In the genomic region with DNA sequence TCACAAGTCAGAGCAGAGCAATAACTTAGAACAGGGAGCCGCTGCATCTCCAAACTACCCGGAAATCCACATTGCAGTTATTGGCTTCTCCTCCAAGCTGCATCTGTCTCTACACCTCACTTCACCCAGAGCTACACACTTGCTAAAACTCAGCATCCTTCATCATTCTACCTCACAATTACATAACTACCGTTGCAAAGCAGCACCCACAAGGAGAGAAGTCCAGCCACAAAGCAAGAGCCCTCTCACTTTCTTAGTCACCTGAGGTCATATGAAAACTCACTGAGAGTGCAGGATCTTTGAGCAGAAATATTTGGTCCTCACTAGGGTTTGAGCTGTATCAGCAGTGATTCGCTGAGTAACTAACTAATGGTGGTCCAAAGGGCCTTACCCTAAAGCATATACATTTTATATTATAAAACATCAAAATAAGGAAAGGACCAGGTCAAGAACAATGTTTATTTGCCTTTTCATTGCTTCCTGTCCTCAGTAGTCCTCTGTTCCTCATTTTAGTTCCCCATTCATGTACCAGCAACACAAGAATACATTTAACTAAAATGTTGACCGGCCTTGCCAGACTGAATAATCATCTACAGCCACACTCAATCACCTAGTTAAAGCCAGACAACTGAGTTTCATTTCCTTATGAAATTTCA, we compare ENCODE assay signal across 26 mouse cellular contexts. TPM values are rescaled to one million over a fixed set of nuclear protein-coding genes. Genes with fewer than 3 reads are reported as not detected.
DNase-seq lines count a peak whose midpoint lies in the region; ATAC-seq and TF ChIP-seq lines count a peak whose summit lies in the region.
"Had no signal": no experiment of that assay in that cellular context is flagged by ENCODE, and none has a peak within 500 bp of the region (broad histone marks: within the 10 kb centered on the region; RNA-seq: fewer than 3 reads in every experiment).

No protein-coding gene starts in this region.

- TF ChIP-seq CTCF in liver, postnatal 0 days (IDR thresholded peaks at IDR 0.05; ENCODE audit: low read depth), result no peak
- no peak for TF ChIP-seq CTCF in bone marrow, adult 2 months (IDR thresholded peaks at IDR 0.05; ENCODE audit: control insufficient read depth, insufficient read depth, low read length)

- no peaks in the 10 kb centered on the region for H3K9me3 ChIP-seq in liver, postnatal 0 days (ENCODE audit: low read length)
- H3K9me3 ChIP-seq in liver, embryonic 12.5 days (replicated peaks), result no peaks in the 10 kb centered on the region
- H3K9me3 ChIP-seq: forebrain, embryonic 12.5 days; heart, embryonic 10.5 days; hindbrain, embryonic 13.5 days; limb, embryonic 12.5 days; midbrain, embryonic 13.5 days; stomach, embryonic 15.5 days had no signal

- peak overlapping the region; percentile 70 for H3K27ac ChIP-seq in liver, postnatal 0 days (ENCODE audit: low read depth)
- H3K27ac ChIP-seq in liver, embryonic 12.5 days, result no peak overlapping the region
- H3K27ac ChIP-seq in bone marrow, adult 2 months (ENCODE audit: control insufficient read depth, insufficient read depth, low read depth, low read length, poor library complexity), result peak overlapping the region; percentile 33; the same call in 1 of the 2 replicates
- H3K27ac ChIP-seq: forebrain, embryonic 12.5 days; heart, embryonic 10.5 days; hindbrain, embryonic 13.5 days; limb, embryonic 12.5 days; midbrain, embryonic 13.5 days; stomach, embryonic 15.5 days had no signal

- no peaks in the 10 kb centered on the region for H3K27me3 ChIP-seq in liver, postnatal 0 days (ENCODE audit: insufficient read depth, low read length)
- H3K27me3 ChIP-seq in liver, embryonic 12.5 days (replicated peaks), result no peaks in the 10 kb centered on the region
- H3K27me3 ChIP-seq: forebrain, embryonic 12.5 days; hindbrain, embryonic 13.5 days; limb, embryonic 12.5 days; megakaryocyte, embryonic 14.5 days; midbrain, embryonic 13.5 days; stomach, embryonic 15.5 days had no signal

- no peak overlapping the region for H3K9ac ChIP-seq in liver, postnatal 0 days (replicated peaks)
- H3K9ac ChIP-seq in liver, embryonic 12.5 days, result no peak overlapping the region
- H3K9ac ChIP-seq: forebrain, embryonic 12.5 days; forebrain, postnatal 0 days; hindbrain, embryonic 13.5 days; limb, embryonic 12.5 days; midbrain, embryonic 13.5 days; stomach, embryonic 15.5 days had no signal

- TF ChIP-seq POLR2A in bone marrow, adult 2 months (IDR thresholded peaks at IDR 0.05; ENCODE audit: borderline replicate concordance, control insufficient read depth, low read depth, low read length), result no peak

- 61% methylated on average over 5 of the region's 5 CpGs for WGBS in liver, postnatal 0 days (ENCODE audit: insufficient replicate concordance)
- WGBS in liver, embryonic 12.5 days (ENCODE audit: insufficient replicate concordance), result 61% methylated on average over 5 of the region's 5 CpGs
- 29% methylated on average over 5 of the region's 5 CpGs for WGBS in bone marrow, adult 2 months

- no peak for TF ChIP-seq EP300 in liver, postnatal 0 days (IDR thresholded peaks at IDR 0.05; ENCODE audit: low read depth)

- H3K4me1 ChIP-seq in liver, postnatal 0 days (ENCODE audit: insufficient read depth), result no peaks in the 10 kb centered on the region; the same call in 1 of the 2 replicates
- H3K4me1 ChIP-seq in liver, embryonic 12.5 days, result no peaks in the 10 kb centered on the region
- no peaks in the 10 kb centered on the region; the same call in 1 of the 2 replicates for H3K4me1 ChIP-seq in bone marrow, adult 2 months (ENCODE audit: control insufficient read depth, insufficient read depth, low read length)
- H3K4me1 ChIP-seq: forebrain, embryonic 12.5 days; heart, embryonic 10.5 days; hindbrain, embryonic 13.5 days; limb, embryonic 12.5 days; midbrain, embryonic 13.5 days; stomach, embryonic 15.5 days had no signal

- H3K4me2 ChIP-seq in liver, postnatal 0 days (ENCODE audit: low read depth, low read length), result no peak overlapping the region
- no peak overlapping the region for H3K4me2 ChIP-seq in liver, embryonic 12.5 days
- H3K4me2 ChIP-seq: forebrain, embryonic 12.5 days; hindbrain, embryonic 13.5 days; limb, embryonic 12.5 days; midbrain, embryonic 13.5 days; stomach, embryonic 15.5 days had no signal

- no peak for DNase-seq in liver, postnatal 0 days
- DNase-seq in 416B (ENCODE audit: low read depth), result peak; percentile 24
- DNase-seq in urinary bladder, postnatal 25 days (ENCODE audit: low spot score), result no peak
- no peak for DNase-seq in ovary, postnatal 10 days (ENCODE audit: low spot score)
- DNase-seq: adrenal gland, postnatal 14 days; cerebellum, adult 18-20 months; cerebellum, postnatal 10 days; forebrain, postnatal 0 days; heart, postnatal 36 days; kidney, postnatal 14 days; right cerebral cortex, postnatal 25 days had no signal

- H3K4me3 ChIP-seq in liver, postnatal 0 days (ENCODE audit: low read depth, low read length), result no peak overlapping the region
- no peak overlapping the region for H3K4me3 ChIP-seq in liver, embryonic 12.5 days
- no peak overlapping the region for H3K4me3 ChIP-seq in bone marrow, adult 2 months (replicated peaks; ENCODE audit: control insufficient read depth, low read depth, low read length)
- H3K4me3 ChIP-seq: erythroblast, embryonic 14.5 days; forebrain, embryonic 12.5 days; heart, embryonic 10.5 days; hindbrain, embryonic 13.5 days; limb, embryonic 12.5 days; megakaryocyte, embryonic 14.5 days; midbrain, embryonic 13.5 days; stomach, embryonic 15.5 days had no signal

- H3K36me3 ChIP-seq in liver, postnatal 0 days (replicated peaks; ENCODE audit: insufficient read depth, low read length), result no peaks in the 10 kb centered on the region
- no peaks in the 10 kb centered on the region for H3K36me3 ChIP-seq in liver, embryonic 12.5 days
- H3K36me3 ChIP-seq: forebrain, embryonic 12.5 days; heart, embryonic 10.5 days; hindbrain, embryonic 13.5 days; limb, embryonic 12.5 days; midbrain, embryonic 13.5 days; stomach, embryonic 15.5 days had no signal

- ATAC-seq in liver, postnatal 0 days, result no peak
- ATAC-seq in liver, embryonic 12.5 days, result no peak
- ATAC-seq in megakaryocyte, adult 5-6 weeks (ENCODE audit: poor library complexity, severe bottlenecking), result peak; percentile 89
- ATAC-seq in erythroid progenitor cell, adult 5-6 weeks (replicated peaks; ENCODE audit: low FRiP score, poor library complexity, severe bottlenecking), result no peak
- ATAC-seq: activated CD4-positive, CD25-positive, alpha-beta regulatory T cell, adult 4 months; CD4-positive, CD25-positive, alpha-beta regulatory T cell, adult 4 months; forebrain, postnatal 0 days; intestine, postnatal 0 days; midbrain, embryonic 13.5 days had no signal

RNA-seq across cellular contexts. Expression of a gene that starts 12.0 kb away (rescaled TPM):
- polyA plus RNA-seq in liver, postnatal 0 days (2015; fragmentation: Nextera tagmentation; extraction: Ambion mirVana), result 10.5 and 12.1 TPM in 2 replicates
- 5.2 and 5.8 TPM in 2 replicates for polyA plus RNA-seq in liver, embryonic 12.5 days (2016; fragmentation: Nextera tagmentation; extraction: Ambion mirVana)
- polyA plus RNA-seq in bone marrow, adult 2 months (2011; ENCODE audit: insufficient read depth, insufficient read length, low replicate concordance, missing spikeins), result 8.0 and 14.1 TPM in 2 replicates
- total RNA-seq in megakaryocyte, adult 5-6 weeks (2015), result 61.3 and 62.2 TPM in 2 replicates
- 90.4 and 91.8 TPM in 2 replicates for total RNA-seq in megakaryocyte, adult 5-6 weeks (2017)
- total RNA-seq in erythroid progenitor cell, adult 5-6 weeks (2015; ENCODE audit: low replicate concordance), result 14.4 and 14.7 TPM in 2 replicates
- total RNA-seq in erythroid progenitor cell, adult 5-6 weeks (2017; ENCODE audit: low replicate concordance), result 19.6 and 26.3 TPM in 2 replicates

RNA-seq across cellular contexts. Expression of a gene that starts 55.5 kb away (rescaled TPM):
- 1.6 and 2.0 TPM in 2 replicates for polyA plus RNA-seq in liver, postnatal 0 days (2015; fragmentation: Nextera tagmentation; extraction: Ambion mirVana)
- polyA plus RNA-seq in liver, embryonic 12.5 days (2016; fragmentation: Nextera tagmentation; extraction: Ambion mirVana), result 13.8 and 14.0 TPM in 2 replicates
- 8.0 and 17.7 TPM in 2 replicates for polyA plus RNA-seq in bone marrow, adult 2 months (2011; ENCODE audit: insufficient read depth, insufficient read length, low replicate concordance, missing spikeins)
- 27.7 and 30.0 TPM in 2 replicates for total RNA-seq in megakaryocyte, adult 5-6 weeks (2015)
- 18.4 and 18.8 TPM in 2 replicates for total RNA-seq in megakaryocyte, adult 5-6 weeks (2017)
- total RNA-seq in erythroid progenitor cell, adult 5-6 weeks (2015; ENCODE audit: low replicate concordance), result 5.9 and 9.0 TPM in 2 replicates
- total RNA-seq in erythroid progenitor cell, adult 5-6 weeks (2017; ENCODE audit: low replicate concordance), result 4.7 and 18.7 TPM in 2 replicates
